Mouse (Mus musculus): ENCODE measurements at regions not wholly inside any gene's neighbourhood (a gene's known extent, or its start where the extent isn't known, plus 50 kb on each side); places are given as distances from the start of the nearest gene placed in this dataset.

DNA sequence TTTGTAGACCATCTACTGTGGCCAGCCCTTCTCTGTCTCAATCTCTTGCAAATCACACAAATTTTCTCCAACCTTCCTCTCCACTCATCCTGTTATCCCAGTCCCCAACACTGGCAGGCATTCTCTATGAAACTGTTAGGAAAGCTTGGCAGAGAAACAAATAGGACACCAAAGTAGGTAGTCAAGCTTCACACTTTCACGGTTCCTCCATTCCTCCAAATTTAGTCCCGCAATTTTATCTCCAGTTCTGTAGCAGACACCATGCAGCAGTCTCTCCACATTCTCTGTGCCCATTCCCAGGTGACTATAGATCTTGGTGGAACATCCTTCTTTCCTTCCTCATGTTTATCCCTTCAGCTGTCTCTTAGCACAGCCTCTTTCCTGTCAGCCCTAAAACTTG is 856.9 kb downstream of the Zpld1 start:
- H3K9ac ChIP-seq: no peak overlapping the region
- 0 out of 2 replicates have a peak, but pooled peaks cover under 1% of the 10 kb centered on the region for H3K9me3 ChIP-seq
- no peak overlapping the region for H3K27ac ChIP-seq (replicated peaks)
- no peak for ATAC-seq (ENCODE audit: extremely low read depth, insufficient number of reproducible peaks, low FRiP score, low TSS enrichment)
- H3K4me2 ChIP-seq: no peak overlapping the region
- H3K4me1 ChIP-seq: no peaks in the 10 kb centered on the region
- WGBS: 72% methylated on average over 2 of the region's 2 CpGs
- H3K36me3 ChIP-seq: no peaks in the 10 kb centered on the region
- no peak overlapping the region for H3K4me3 ChIP-seq
- no peaks in the 10 kb centered on the region for H3K27me3 ChIP-seq (replicated peaks)

DNA sequence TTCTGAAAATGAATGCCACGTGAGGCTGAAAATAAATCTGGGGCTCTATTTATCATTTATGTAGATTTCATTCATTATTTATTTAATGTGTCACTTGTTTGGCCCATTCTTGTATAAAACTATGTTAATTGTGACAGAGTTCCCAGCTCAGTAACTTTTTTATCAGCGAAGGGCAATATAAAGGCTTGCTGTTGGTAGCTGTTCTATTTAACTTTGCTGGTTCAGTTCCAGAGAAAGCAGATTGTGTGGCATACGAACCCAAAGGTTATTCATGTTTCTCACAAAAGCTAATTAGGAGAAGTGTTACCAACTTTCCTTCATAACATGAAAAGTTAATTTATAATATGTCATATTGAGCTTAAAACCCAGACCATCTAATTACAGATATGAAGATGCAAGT is 891.1 kb downstream of the Zpld1 start:
- Histone ChIP-seq H3K4me3 (no peak overlapping the region), H3K36me3 (no peaks in the 10 kb centered on the region), H3K9ac (no peak overlapping the region), H3K27me3 (replicated peaks) (no peaks in the 10 kb centered on the region), H3K27ac (replicated peaks) (no peak overlapping the region), H3K4me2 (no peak overlapping the region), H3K9me3 (no peaks in the 10 kb centered on the region), H3K4me1 (no peaks in the 10 kb centered on the region)
- ATAC-seq (ENCODE audit: extremely low read depth, insufficient number of reproducible peaks, low FRiP score, low TSS enrichment): no peak
- 70% methylated on average over 3 of the region's 3 CpGs for WGBS

GRCm38 (mm10) chr16:54384019-54384418 is 913.8 kb downstream of the Zpld1 start:
- Histone ChIP-seq H3K4me3 (no peak overlapping the region), H3K36me3 (no peaks in the 10 kb centered on the region), H3K9ac (no peak overlapping the region), H3K27ac (replicated peaks) (no peak overlapping the region), H3K4me2 (no peak overlapping the region), H3K27me3 (replicated peaks) (no peaks in the 10 kb centered on the region), H3K4me1 (no peaks in the 10 kb centered on the region), H3K9me3 (no peaks in the 10 kb centered on the region)
- no peak for ATAC-seq (ENCODE audit: extremely low read depth, insufficient number of reproducible peaks, low FRiP score, low TSS enrichment)
- 67% methylated on average over 3 of the region's 3 CpGs for WGBS

DNA sequence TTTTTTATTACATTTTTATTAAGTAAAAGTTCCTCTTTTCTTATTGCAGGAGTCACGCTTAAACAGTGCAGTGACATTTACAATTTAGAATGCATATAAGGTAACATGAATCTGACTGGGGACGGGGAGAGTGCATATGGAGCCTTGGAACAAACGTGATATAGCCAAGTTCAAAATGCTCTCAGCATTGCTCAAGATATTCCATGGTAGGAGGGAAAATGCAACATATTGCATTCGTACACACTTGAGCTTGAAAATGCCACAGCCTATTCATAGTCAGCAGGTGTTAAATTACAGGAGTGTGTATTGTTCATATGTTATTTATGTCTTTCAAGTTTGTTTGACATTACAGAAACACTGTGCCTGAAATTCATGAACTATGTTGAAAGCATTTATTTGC is 922.8 kb downstream of the Zpld1 start:
- Histone ChIP-seq H3K4me1 (no peaks in the 10 kb centered on the region), H3K27ac (replicated peaks) (no peak overlapping the region), H3K27me3 (replicated peaks) (no peaks in the 10 kb centered on the region), H3K9me3 (no peaks in the 10 kb centered on the region), H3K4me2 (no peak overlapping the region), H3K4me3 (no peak overlapping the region), H3K9ac (no peak overlapping the region), H3K36me3 (no peaks in the 10 kb centered on the region)
- no peak for ATAC-seq (ENCODE audit: extremely low read depth, insufficient number of reproducible peaks, low FRiP score, low TSS enrichment)
- WGBS: 76% methylated on average over 4 of the region's 4 CpGs

DNA sequence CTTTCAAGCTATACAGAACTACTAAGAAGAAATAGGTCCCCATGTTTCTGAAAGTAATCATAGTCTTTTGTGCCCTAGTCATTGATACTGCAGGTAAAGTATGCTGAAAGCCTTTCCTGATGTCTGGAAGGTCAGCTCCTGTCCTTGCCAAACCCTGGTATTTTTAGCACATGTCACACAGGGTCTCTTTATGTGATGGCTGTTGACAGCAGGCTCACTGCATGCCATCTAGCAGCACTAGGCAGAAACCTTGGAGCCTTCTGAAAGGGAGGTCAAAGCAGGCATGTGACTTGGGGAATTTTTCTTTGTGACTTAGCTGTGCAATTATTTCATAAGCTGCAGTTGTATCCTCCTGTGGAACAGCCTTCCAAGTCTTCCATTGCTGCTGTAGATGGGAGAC is 943.4 kb downstream of the Zpld1 start:
- H3K9ac ChIP-seq: no peak overlapping the region
- H3K4me1 ChIP-seq: peaks cover 10% of the 10 kb centered on the region; the same call in 1 of the 2 replicates
- H3K9me3 ChIP-seq: no peaks in the 10 kb centered on the region
- H3K4me2 ChIP-seq: no peak overlapping the region
- H3K27me3 ChIP-seq (replicated peaks): no peaks in the 10 kb centered on the region
- H3K27ac ChIP-seq (replicated peaks): peak overlapping the region; percentile 82
- H3K36me3 ChIP-seq: no peaks in the 10 kb centered on the region
- no peak; the same call in 1 of the 2 replicates for ATAC-seq (ENCODE audit: extremely low read depth, insufficient number of reproducible peaks, low FRiP score, low TSS enrichment)
- no peak overlapping the region for H3K4me3 ChIP-seq

- Histone ChIP-seq H3K27ac (replicated peaks) (no peak overlapping the region), H3K36me3 (no peaks in the 10 kb centered on the region), H3K27me3 (replicated peaks) (no peaks in the 10 kb centered on the region), H3K4me3 (no peak overlapping the region), H3K9me3 (no peaks in the 10 kb centered on the region), H3K4me1 (peaks cover under 1% of the 10 kb centered on the region; the same call in 1 of the 2 replicates), H3K9ac (no peak overlapping the region), H3K4me2 (no peak overlapping the region)
- ATAC-seq (ENCODE audit: extremely low read depth, insufficient number of reproducible peaks, low FRiP score, low TSS enrichment): no peak
Measured at GRCm38 (mm10) chr16:54348814-54349213, 949.0 kb downstream of the Zpld1 start.

DNA sequence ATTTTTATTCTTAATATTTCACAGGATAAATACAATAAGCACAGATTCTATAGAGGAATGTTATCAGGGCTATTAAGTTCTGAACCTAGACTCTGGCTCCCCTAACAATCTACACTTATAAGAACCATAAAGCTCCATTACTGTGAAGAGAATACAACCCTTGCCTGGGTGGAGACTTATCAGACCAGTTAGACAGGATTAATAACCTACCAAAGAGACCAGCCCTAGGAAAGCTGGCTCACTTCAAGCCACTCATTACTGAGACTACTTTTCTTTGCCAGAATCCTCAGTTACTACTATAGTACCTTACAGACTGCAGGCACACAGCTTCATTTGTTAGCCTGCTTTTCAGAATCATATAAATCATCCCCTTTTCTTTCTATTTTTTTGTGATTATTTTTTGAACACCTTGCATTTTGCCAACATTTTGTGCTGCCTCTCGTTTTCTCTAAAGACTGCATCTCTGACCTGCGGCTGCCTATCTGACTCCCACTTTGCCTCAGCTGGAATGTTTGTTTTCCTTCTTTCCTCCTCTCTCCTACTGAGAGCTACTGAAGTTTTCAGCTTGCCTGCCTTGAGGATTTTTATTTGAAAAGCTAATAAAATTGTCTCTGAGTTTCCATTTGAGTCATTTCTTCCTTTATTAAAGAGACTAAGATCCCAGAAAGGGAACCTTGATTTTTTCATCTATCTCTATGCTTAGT is 951.5 kb downstream of the Zpld1 start:
- H3K27me3 ChIP-seq (replicated peaks): no peaks in the 10 kb centered on the region
- H3K9me3 ChIP-seq: no peaks in the 10 kb centered on the region
- H3K9ac ChIP-seq: no peak overlapping the region
- H3K36me3 ChIP-seq: no peaks in the 10 kb centered on the region
- no peaks in the 10 kb centered on the region for H3K4me1 ChIP-seq
- no peak overlapping the region for H3K4me2 ChIP-seq
- ATAC-seq (ENCODE audit: extremely low read depth, insufficient number of reproducible peaks, low FRiP score, low TSS enrichment): no peak
- WGBS: 39% methylated on average over 2 of the region's 2 CpGs
- H3K27ac ChIP-seq (replicated peaks): no peak overlapping the region
- H3K4me3 ChIP-seq: no peak overlapping the region
